Mouse (Mus musculus): ENCODE results near the gene AI464131. TPM values are rescaled to one million over a fixed set of nuclear protein-coding genes. Genes with fewer than 3 reads are reported as not detected.

AI464131 gene
- polyA plus RNA-seq, 1 experiment from 2014 or later: 5.7 TPM

DNA sequence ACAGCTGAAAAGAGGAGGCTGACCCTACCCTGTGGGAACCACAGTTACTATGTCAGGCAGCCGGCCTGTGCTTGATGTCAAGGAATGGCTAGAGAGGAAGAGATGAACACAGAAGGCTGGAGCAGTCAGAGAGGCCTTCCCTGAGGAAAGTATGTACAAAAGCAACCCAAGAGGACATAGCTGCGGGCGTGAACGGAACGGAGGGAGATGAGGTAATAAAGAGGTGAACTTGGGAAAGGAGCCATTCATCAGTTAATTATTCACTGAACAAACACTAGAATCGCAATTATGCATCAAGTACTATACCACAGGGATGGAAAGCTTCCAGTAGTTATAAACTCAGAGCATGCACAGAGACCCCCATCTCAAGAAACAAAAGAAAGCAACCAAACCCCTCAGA, 19.3 kb upstream of the AI464131 start:
- Histone ChIP-seq H3K36me3 (no peaks in the 10 kb centered on the region), H3K4me1 (no peaks in the 10 kb centered on the region; the same call in 1 of the 2 replicates), H3K27ac (no peak overlapping the region), H3K27me3 (replicated peaks) (0 out of 2 replicates have a peak, but pooled peaks cover 3% of the 10 kb centered on the region), H3K9me3 (no peaks in the 10 kb centered on the region), H3K9ac (no peak overlapping the region), H3K4me3 (replicated peaks) (no peak overlapping the region), H3K4me2 (no peak overlapping the region)
- WGBS: 81% methylated on average over 6 of the region's 6 CpGs
- no peak for ATAC-seq (ENCODE audit: insufficient read depth, low FRiP score, low read depth)

DNA sequence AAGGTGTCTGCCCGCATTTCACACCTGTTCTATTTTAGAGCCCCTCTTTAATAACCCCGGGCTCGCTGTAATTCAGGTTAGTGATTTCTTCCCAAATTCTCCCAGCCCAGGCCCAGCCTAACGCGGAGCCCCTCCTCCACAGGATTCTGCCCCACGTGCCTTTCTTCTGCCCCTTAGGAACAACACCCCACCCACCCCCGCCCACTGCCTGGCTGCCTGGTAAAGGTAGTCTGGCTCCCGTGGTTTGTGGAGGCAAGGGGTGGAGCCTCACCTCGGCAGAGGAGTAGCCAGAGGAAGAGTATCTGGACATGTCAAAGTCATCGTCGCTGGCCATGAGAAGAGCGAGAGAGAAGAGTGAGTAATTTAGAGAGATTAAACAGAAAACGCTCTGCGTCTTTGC, 17.8 kb upstream of the AI464131 start:
- WGBS: 32% methylated on average over 14 of the region's 14 CpGs
- Histone ChIP-seq H3K4me3 (replicated peaks) (no peak overlapping the region), H3K27ac (no peak overlapping the region), H3K9me3 (no peaks in the 10 kb centered on the region), H3K4me1 (no peaks in the 10 kb centered on the region; the same call in 1 of the 2 replicates), H3K27me3 (replicated peaks) (0 out of 2 replicates have a peak, but pooled peaks cover 3% of the 10 kb centered on the region), H3K4me2 (no peak overlapping the region), H3K9ac (no peak overlapping the region), H3K36me3 (no peaks in the 10 kb centered on the region)
- no peak for ATAC-seq (ENCODE audit: insufficient read depth, low FRiP score, low read depth)

- 0 out of 2 replicates have a peak, but pooled peaks cover 3% of the 10 kb centered on the region for H3K27me3 ChIP-seq (replicated peaks)
- H3K4me2 ChIP-seq: no peak overlapping the region
- WGBS: 92% methylated on average over 5 of the region's 5 CpGs
- no peak for ATAC-seq (ENCODE audit: insufficient read depth, low FRiP score, low read depth)
- H3K27ac ChIP-seq: no peak overlapping the region
- no peaks in the 10 kb centered on the region for H3K9me3 ChIP-seq
- H3K4me1 ChIP-seq: no peaks in the 10 kb centered on the region; the same call in 1 of the 2 replicates
- no peaks in the 10 kb centered on the region for H3K36me3 ChIP-seq
- H3K9ac ChIP-seq: no peak overlapping the region
- H3K4me3 ChIP-seq (replicated peaks): no peak overlapping the region
Measured at GRCm38 (mm10) chr4:41519195-41519594, 16.3 kb upstream of the AI464131 start.

DNA sequence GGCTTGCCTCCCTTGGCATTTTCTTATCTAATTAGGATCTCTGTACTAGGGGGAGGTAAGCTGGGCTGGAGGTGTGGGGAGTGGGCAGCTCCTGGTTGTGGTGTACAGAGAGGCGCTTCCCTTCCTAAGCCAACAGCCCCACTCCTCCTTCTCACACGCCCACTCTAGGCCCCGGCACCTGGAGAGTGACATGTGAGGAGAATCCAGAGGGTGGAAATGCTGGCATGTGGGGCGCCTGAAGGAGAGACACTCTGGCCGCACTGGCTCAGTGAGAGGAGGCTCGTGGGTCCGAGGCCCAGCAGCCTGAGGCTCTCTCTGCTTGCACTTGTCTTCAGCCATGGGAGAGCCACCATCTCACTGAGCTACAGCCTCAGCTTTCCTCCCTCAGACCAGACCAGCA, 15.5 kb upstream of the AI464131 start:
- WGBS: 74% methylated on average over 6 of the region's 7 CpGs
- H3K9ac ChIP-seq: no peak overlapping the region
- H3K36me3 ChIP-seq: no peaks in the 10 kb centered on the region
- no peaks in the 10 kb centered on the region; the same call in 1 of the 2 replicates for H3K4me1 ChIP-seq
- H3K27ac ChIP-seq: no peak overlapping the region
- H3K4me3 ChIP-seq (replicated peaks): no peak overlapping the region
- ATAC-seq (ENCODE audit: insufficient read depth, low FRiP score, low read depth): no peak
- no peak overlapping the region for H3K4me2 ChIP-seq
- H3K9me3 ChIP-seq: no peaks in the 10 kb centered on the region
- peaks cover 7% of the 10 kb centered on the region; the same call in 1 of the 2 replicates for H3K27me3 ChIP-seq (replicated peaks)

DNA sequence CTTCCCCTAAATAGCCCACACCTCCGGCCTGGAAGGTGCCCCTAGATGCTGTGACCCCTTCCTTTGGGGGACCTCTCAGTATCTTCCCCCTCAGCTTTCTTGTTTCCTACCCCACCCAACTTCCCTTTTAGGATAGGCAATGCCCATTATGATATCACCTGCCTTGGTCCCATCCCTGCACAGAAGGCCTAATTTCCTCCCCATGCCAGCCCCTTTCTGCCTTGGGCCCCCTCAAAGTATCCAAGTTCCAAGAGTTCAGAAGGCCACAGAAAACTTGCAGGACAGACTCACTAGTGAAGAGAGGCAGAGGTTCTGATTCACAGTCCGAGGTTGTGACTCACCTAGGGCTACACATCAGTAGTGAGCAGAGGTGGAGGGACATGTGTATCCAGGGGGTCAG, 14.4 kb upstream of the AI464131 start, which contains the start of gene 1110017D15Rik:
1110017D15Rik (minus strand) TSS at position 101 of the 400 bp plus-strand sequence.
- no peaks in the 10 kb centered on the region for H3K36me3 ChIP-seq
- no peak within 1 kb of the TSS for H3K4me3 ChIP-seq (replicated peaks)
- no peak within 1 kb of the TSS for H3K4me2 ChIP-seq
- ATAC-seq (ENCODE audit: insufficient read depth, low FRiP score, low read depth): no peak
- no peaks in the 10 kb centered on the region; the same call in 1 of the 2 replicates for H3K4me1 ChIP-seq
- WGBS: 83% methylated on average over 2 of the region's 2 CpGs
- H3K9ac ChIP-seq: no peak within 1 kb of the TSS
- peaks cover 10% of the 10 kb centered on the region; the same call in 1 of the 2 replicates for H3K27me3 ChIP-seq (replicated peaks)
- H3K27ac ChIP-seq: no peak within 1 kb of the TSS
- no peaks in the 10 kb centered on the region for H3K9me3 ChIP-seq

DNA sequence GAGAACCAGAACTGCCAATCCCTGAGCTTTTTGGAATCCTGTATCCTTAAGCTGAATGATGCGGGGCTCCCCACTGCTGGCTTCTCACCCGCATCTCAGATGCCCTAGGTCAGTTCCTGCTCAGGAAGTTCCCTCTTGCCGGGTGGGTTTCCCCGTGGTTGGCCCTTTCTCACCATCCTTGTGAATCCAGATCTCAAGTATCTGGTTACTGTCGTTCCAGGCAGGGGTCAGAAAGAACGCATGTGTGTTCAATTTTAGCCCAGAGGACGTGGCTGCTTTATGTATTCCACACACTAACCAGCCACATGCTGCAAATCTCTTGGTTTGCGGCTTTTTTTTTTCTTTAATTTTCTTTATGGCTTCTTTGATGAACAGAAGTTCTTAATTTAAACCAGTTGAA, 10.8 kb upstream of the AI464131 start:
- Histone ChIP-seq H3K9me3 (no peaks in the 10 kb centered on the region), H3K27me3 (replicated peaks) (peaks cover 8% of the 10 kb centered on the region; the same call in 1 of the 2 replicates), H3K4me3 (replicated peaks) (no peak overlapping the region), H3K36me3 (no peaks in the 10 kb centered on the region), H3K4me2 (no peak overlapping the region), H3K9ac (no peak overlapping the region), H3K4me1 (no peaks in the 10 kb centered on the region), H3K27ac (no peak overlapping the region)
- no peak for ATAC-seq (ENCODE audit: insufficient read depth, low FRiP score, low read depth)
- WGBS: 18% methylated on average over 8 of the region's 8 CpGs

DNA sequence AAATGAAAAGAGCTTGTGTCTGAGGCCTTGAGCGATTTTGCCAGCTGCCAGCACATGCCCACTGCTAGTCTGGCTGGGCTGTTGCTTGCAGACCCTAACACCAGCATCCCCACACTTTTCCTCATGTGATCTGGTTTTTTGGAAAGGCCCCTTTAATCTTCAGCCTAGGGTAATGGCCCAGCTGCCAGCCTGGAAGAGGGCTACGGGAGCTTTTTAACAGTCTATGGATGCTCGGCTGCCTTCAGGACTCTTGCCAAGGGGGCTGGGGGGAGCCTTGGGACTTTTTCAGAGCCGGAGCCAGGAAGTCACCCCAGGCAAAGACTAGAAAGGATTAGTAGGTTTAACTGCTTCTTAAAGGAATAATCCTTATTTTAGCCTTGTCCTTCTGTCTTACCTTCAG, 10.4 kb upstream of the AI464131 start:
- no peaks in the 10 kb centered on the region for H3K9me3 ChIP-seq
- ATAC-seq (ENCODE audit: insufficient read depth, low FRiP score, low read depth): no peak
- no peak overlapping the region for H3K4me3 ChIP-seq (replicated peaks)
- H3K4me1 ChIP-seq: no peaks in the 10 kb centered on the region
- no peak overlapping the region for H3K9ac ChIP-seq
- no peak overlapping the region for H3K27ac ChIP-seq
- no peaks in the 10 kb centered on the region for H3K36me3 ChIP-seq
- H3K27me3 ChIP-seq (replicated peaks): peaks cover 12% of the 10 kb centered on the region
- no peak overlapping the region for H3K4me2 ChIP-seq
- WGBS: 40% methylated on average over 4 of the region's 4 CpGs

- Histone ChIP-seq H3K9ac (no peak overlapping the region), H3K4me1 (no peaks in the 10 kb centered on the region; the same call in 1 of the 2 replicates), H3K4me2 (no peak overlapping the region), H3K27ac (no peak overlapping the region), H3K4me3 (replicated peaks) (no peak overlapping the region), H3K9me3 (no peaks in the 10 kb centered on the region), H3K27me3 (replicated peaks) (peaks cover 13% of the 10 kb centered on the region), H3K36me3 (no peaks in the 10 kb centered on the region)
- 53% methylated on average over 7 of the region's 7 CpGs for WGBS
- ATAC-seq (ENCODE audit: insufficient read depth, low FRiP score, low read depth): no peak
Measured at GRCm38 (mm10) chr4:41507998-41508397, 5.1 kb upstream of the AI464131 start.

- Histone ChIP-seq H3K36me3 (no peaks in the 10 kb centered on the region), H3K9me3 (no peaks in the 10 kb centered on the region), H3K27me3 (replicated peaks) (peaks cover 11% of the 10 kb centered on the region), H3K4me3 (replicated peaks) (peak overlapping the region; percentile 48), H3K4me1 (peaks cover 3% of the 10 kb centered on the region), H3K27ac (no peak overlapping the region), H3K4me2 (peak overlapping the region; percentile 87), H3K9ac (peak overlapping the region; percentile 37)
- ATAC-seq (ENCODE audit: insufficient read depth, low FRiP score, low read depth): no peak
- 5% methylated on average over 22 of the region's 22 CpGs for WGBS
Measured at GRCm38 (mm10) chr4:41507326-41507924, 4.5 kb upstream of the AI464131 start.

- peaks cover 8% of the 10 kb centered on the region for H3K4me1 ChIP-seq
- H3K4me3 ChIP-seq (replicated peaks): peak overlapping the region; percentile 48
- H3K4me2 ChIP-seq: peak overlapping the region; percentile 87
- H3K27me3 ChIP-seq (replicated peaks): peaks cover 10% of the 10 kb centered on the region
- peak; percentile 69 for ATAC-seq (ENCODE audit: insufficient read depth, low FRiP score, low read depth)
- peak overlapping the region; percentile 37 for H3K9ac ChIP-seq
- no peaks in the 10 kb centered on the region for H3K9me3 ChIP-seq
- H3K36me3 ChIP-seq: no peaks in the 10 kb centered on the region
- under 1% methylated on average over 29 of the region's 29 CpGs for WGBS
- H3K27ac ChIP-seq: no peak overlapping the region
Measured at GRCm38 (mm10) chr4:41506906-41507305, 4.0 kb upstream of the AI464131 start.

- Histone ChIP-seq H3K9me3 (no peaks in the 10 kb centered on the region), H3K9ac (no peak overlapping the region)
- WGBS: 12% methylated on average over 13 of the region's 13 CpGs
Measured at GRCm38 (mm10) chr4:41506156-41506555, 3.3 kb upstream of the AI464131 start.

GRCm38 (mm10) chr4:41505131-41505551, 2.3 kb upstream of the AI464131 start:
- Histone ChIP-seq H3K4me2 (no peak overlapping the region), H3K9ac (no peak overlapping the region)

More at GRCm38 (mm10) chr4:41506156-41506555, 3.3 kb upstream of the AI464131 start:
- Histone ChIP-seq H3K36me3 (no peaks in the 10 kb centered on the region), H3K4me1 (peaks cover 9% of the 10 kb centered on the region), H3K27ac (0 out of 2 replicates have a peak overlapping the region, but pooled peaks have one; percentile 16), H3K4me2 (peak overlapping the region; percentile 87), H3K27me3 (replicated peaks) (peaks cover 13% of the 10 kb centered on the region), H3K4me3 (replicated peaks) (peak overlapping the region; percentile 48; the same call in 1 of the 2 replicates)
- ATAC-seq (ENCODE audit: insufficient read depth, low FRiP score, low read depth): no peak

More at GRCm38 (mm10) chr4:41505131-41505551, 2.3 kb upstream of the AI464131 start:
- 58% methylated on average over 11 of the region's 11 CpGs for WGBS
- Histone ChIP-seq H3K4me3 (replicated peaks) (no peak overlapping the region), H3K4me1 (peaks cover 9% of the 10 kb centered on the region), H3K9me3 (no peaks in the 10 kb centered on the region), H3K27ac (no peak overlapping the region), H3K36me3 (no peaks in the 10 kb centered on the region), H3K27me3 (replicated peaks) (peaks cover 23% of the 10 kb centered on the region)
- ATAC-seq (ENCODE audit: insufficient read depth, low FRiP score, low read depth): no peak

All from stomach, embryonic 15.5 days (tissue).